Mouse (Mus musculus): ENCODE results near the gene Bex4.

Gene Bex4

DNA sequence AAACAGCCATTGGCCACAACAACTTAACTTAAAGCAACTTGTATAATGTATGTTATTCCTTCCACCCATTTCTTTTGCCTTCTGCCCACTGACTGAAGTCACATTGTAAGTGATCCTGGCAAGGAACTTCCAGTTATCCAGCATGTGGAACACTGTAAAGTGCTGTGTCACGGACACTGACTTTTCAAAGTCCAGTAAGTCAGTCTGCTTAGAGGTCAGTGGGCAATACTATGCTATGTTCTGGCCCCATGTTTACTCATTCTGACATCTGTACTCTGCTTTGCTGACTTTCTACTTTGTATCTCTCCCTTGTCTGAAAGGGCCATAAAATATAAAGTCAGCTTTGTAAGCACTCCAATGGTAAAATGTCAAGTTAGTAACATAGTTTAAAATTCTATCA is 44.3 kb downstream of the Bex4 start:
- DNase-seq (ENCODE audit: low spot score in 2 of 2) = no peak
